Mouse (Mus musculus) gastrocnemius, adult 2 months (tissue): ENCODE measurements at regions not wholly inside any gene's neighbourhood (a gene's known extent, or its start where the extent isn't known, plus 50 kb on each side); places are given as distances from the start of the nearest gene placed in this dataset.

Experiments used
- DNase-seq: peaks from one replicate; pipeline ENCODE4 v3.0.0; 2022
- H3K27ac ChIP-seq: fragments of 200-600 bp; 2 replicates; pipeline ENCODE4 v1.8.1; 2022; ENCODE audit warnings: mild to moderate bottlenecking
- H3K4me3 ChIP-seq: fragments of 200-600 bp; 2 replicates; pipeline ENCODE4 v1.8.1; 2022; ENCODE audit warnings: mild to moderate bottlenecking, moderate library complexity
- CTCF ChIP-seq: fragments of 200-600 bp; IDR thresholded peaks from 2 replicates; pipeline ENCODE4 v1.8.1; 2022; ENCODE audit warnings: antibody characterized with exemption, mild to moderate bottlenecking, moderate library complexity
- intact Hi-C: fragments of 180-260 bp; cut with DNase I; formaldehyde crosslinking; loops from one replicate; pipeline ENCODE4 v1.15.1; 2025

DNA sequence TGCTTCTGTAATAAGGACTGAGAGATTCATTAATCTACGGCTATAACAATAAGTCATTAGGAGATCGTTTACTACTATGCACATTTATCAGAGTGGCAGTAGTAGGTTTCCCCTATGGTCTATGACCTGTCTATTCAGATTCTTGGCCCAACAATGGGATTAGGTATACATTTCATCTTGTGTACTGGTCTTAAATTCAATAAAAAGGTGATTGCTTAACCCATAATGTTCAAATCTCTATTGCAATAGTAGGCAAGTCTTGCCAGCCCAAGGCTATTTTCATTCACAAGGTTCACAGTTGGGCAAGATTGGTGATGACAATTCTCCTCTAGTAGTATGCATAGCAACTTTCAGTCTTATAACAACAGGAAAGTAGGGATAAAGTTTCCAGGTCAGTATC is 79.4 kb upstream of the Igsf10 start:
- no peak overlapping the region for H3K27ac ChIP-seq
- TF ChIP-seq CTCF, result no peak
- H3K4me3 ChIP-seq, result no peak overlapping the region
- intact Hi-C loops, result no loop called here
- DNase-seq, result no peak

DNA sequence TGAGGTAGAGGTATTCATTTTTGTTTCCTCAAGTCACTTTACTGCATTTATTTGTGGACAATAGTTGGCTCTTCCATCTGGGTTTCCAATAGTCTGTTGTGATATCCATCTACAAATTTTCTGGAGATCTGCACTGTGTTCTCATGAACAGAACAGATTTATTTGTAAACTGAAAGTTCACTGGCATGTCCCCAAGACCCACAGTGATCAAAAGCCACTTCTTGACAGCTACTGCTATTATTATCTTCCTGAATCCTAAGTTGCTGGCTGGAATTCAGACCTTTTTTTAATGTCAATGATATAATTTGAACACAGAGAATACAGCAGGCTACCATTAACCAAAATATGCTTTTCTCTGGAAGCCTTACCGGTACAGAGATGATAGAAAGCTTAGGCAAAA is 64.9 kb upstream of the Igsf10 start:
- Histone ChIP-seq H3K27ac (no peak overlapping the region), H3K4me3 (no peak overlapping the region)
- DNase-seq, result no peak
- no peak for TF ChIP-seq CTCF
- intact Hi-C loops, result no loop called here

DNA sequence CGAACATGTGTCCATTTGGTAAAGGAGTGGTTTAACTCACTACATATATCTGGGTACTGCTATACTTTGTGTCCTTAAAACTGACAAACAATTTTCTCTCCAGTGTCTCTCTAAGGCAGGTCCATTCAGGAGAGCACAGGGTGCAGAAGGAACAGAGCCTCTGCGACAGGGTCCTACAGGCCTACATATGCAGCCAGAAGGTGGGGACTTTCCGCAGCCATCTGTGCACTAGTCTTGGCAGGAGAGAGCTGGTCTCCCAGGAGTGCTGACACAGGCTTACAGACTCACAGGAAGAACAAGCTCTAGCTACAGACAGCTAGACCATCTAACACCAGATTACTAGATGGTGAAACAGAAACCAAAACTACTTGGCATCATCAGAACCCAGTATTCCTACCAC is 61.8 kb upstream of the Igsf10 start:
- no peak for DNase-seq
- intact Hi-C loops, result no loop called here
- H3K4me3 ChIP-seq, result no peak overlapping the region
- no peak overlapping the region for H3K27ac ChIP-seq
- TF ChIP-seq CTCF, result no peak

DNA sequence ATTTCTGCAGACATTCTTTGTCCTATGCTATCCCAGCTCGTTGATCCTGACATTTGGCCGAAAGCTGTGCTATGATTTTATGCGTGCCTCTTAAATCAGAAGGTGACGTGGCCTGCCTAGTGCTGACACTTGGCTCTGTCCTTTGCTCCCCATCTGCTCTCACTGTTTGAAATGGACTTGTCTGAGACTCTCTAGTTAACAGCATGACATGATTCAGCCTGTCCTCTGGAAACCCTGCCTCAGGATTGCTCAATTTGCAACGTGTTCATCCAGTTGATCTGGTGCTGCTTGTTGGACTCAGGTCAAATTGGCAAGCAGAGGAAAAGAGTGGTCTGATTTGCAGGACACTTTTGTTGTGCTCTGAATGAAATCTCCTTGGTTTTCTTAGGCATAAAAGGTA is 57.7 kb upstream of the Igsf10 start:
- no peak for TF ChIP-seq CTCF
- Histone ChIP-seq H3K4me3 (no peak overlapping the region), H3K27ac (peak overlapping the region; percentile 61)
- DNase-seq, result peak; percentile 73
- intact Hi-C loops, result no loop called here

DNA sequence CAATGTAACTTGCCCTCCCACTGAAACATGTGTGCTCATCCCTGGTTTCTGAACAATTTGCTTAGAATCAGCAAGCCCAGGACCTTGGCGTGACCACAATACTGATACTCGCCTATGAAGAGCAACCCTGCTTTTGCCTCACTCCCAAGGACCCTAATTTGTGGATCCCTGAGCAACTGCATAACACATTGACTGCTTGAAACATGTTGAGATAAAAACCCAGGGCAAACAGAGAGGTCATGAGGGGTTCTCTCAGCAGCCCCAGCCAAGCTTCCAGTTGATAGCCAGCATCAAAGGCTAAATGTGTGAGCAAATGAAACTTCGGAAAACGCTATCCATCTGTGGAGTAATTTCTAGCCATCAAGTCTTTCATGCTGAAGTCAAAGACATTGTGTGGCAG is 57.2 kb upstream of the Igsf10 start:
- no peak for TF ChIP-seq CTCF
- Histone ChIP-seq H3K27ac (peak overlapping the region; percentile 61), H3K4me3 (no peak overlapping the region)
- intact Hi-C loops, result no loop called here
- DNase-seq, result no peak
